Mouse (Mus musculus) spleen, postnatal 36 days (tissue): ENCODE measurements around the gene Elobl.
A peak's percentile ranks its signal among the peaks of the same experiment; 100 is the strongest.

ENCODE experiments used
- DNase-seq, 2 experiments: peaks; one replicate each; pipeline ENCODE4 v3.0.0; 2022; ENCODE audit warnings: low spot score in 2 of 2, mixed read lengths in 1 of 2

Gene Elobl

DNA sequence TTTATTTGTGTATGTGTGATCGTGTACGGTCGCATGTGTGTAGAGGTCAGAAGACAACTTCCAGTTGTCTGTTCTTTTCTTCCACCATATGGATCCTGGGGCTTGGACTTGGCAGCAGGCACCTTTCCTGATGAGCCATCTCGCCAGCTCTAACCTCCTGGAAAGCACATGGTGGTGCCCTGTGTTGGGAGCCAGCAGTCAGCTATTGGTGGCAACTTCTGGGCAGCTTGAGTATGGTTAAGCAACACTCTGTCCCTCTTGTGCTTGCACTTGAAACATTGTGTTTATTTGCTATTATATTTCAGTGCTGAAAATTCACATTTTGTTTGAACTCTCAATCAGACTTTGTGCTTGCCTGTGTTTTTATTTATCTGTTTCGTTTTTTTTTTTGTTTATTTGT lies 22.2 kb upstream of the Elobl start:
- DNase-seq: no peak

GRCm38 (mm10) chr11:88986616-88987015 lies 19.9 kb upstream of the Elobl start:
- DNase-seq: no peak

DNA sequence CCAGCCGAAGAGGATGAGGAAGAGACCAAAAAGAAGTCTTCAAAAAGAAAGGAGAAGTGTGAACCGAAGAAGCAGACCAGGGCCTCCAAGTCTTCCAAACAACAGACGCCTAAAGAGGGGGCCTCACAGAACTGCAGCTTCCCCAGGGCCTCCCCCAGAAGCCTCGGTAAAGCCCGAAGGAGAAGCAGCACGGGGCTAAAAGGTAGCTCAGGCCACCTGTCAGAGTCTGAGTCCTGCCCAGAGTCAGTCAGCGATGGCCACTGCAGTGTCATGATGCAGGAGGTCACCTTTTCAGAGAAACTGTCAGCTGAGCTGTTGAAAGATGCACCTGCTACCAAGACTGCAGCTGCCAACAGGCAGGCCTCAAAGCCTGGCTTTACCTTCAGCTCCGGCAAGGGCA lies 14.6 kb upstream of the Elobl start:
- DNase-seq: no peak

DNA sequence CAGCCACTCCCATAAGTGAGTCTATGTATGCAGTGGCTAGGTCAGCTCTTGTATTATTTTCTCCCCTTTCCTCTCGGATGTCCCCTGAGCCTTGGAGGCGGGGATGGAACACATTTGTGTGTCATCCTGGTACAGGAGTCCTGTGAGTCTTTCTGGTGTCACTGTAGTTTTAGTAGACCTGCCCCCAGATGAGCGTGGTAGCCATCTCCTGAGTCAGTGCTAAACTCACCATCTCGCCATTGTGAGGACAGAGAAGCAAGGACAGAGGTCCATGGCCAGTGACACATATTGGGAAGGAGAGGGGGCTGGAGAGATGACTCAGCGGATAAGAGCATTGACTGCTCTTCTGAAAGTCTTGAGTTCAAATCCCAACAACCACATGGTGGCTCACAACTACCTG lies 10.5 kb upstream of the Elobl start:
- DNase-seq: no peak

DNA sequence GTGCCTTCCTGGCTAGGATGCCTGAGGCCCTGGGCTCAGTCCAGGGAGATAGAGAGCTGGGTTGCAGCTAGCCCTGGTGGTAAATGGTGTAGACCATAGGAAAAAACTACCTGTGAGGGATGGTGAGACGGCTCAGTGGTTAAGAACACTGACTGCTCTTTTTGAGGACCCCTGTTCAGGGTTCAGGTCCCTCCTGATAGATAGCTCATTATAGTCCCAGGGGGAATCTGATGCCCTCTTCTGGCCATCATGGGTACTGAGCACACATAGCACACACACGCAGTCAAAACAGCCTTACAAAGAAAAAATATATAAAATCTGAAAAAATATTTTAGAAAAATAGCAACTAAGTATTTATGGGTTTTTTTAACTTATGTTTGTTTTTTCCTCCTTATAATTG lies 9.6 kb upstream of the Elobl start:
- no peak for DNase-seq

DNA sequence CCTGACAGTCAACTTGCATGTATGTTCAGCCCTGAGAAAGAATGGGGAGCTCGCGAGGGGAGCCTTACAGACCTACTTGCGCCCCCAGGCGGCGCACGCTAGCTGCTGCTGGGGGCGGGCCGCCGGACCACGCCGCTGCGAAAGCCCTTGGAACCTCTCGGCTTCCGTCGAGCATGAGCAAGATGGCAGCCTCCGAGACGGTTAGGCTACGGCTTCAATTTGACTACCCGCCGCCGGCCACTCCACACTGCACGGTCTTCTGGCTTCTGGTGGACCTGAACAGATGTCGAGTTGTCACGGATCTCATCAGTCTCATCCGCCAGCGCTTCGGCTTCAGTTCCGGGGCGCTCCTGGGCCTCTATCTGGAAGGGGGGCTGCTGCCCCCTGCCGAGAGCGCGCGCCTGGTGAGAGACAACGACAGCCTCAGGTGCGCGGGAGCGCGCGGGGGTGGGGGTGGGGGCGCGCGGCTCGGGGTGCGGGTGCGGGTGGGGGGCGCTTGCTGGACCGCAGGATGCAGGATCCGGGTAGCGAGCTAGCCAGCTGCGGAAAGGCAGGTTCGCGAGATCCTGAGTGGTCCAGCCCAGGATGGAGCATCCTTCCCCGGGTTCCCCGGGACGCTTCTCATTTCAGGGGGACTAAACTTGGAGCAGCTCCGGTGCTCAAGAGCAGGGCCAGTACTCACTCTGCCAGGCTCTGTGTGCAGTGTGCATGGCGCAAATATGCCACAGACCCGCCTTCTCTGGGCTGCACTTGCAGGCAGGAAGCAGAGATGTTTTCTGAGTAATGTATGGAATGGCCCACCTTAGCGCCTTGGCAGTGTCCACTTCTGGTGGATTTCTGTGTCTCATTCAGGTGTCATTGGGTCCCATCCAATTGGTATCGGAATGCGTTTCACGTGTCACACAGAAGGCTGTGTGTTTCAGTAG lies 7.3 kb upstream of the Elobl start:
- peak; percentile 89 for DNase-seq

DNA sequence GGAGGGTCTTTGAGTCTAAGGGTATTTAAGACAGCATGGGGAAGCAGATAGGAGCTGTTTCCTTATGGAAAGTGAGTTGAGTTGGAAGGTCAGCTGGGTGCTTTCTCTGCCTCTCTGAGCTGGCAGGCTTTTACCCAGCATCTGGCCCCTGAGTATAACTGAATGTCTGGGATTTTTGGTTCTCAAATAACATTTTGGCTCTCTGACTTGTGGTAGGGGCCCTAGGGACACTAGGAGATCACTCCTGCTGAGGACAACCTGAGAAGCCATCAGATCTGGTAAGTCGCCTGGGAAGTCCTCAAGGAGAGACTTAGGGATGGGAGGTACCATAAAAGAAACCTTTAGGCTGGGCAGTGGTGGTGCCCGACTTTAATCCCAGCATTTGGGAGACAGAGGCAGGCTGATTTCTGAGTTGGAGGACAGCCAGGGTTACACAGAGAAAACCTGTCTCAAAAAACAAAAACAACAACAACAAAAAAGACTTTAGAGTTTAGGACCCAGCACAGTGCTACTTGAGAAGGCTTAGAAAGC lies 3.5 kb upstream of the Elobl start, which contains the start of gene Coil:
Coil (plus strand) TSS at position 51 of the 531 bp plus-strand sequence.
- DNase-seq: no peak

DNA sequence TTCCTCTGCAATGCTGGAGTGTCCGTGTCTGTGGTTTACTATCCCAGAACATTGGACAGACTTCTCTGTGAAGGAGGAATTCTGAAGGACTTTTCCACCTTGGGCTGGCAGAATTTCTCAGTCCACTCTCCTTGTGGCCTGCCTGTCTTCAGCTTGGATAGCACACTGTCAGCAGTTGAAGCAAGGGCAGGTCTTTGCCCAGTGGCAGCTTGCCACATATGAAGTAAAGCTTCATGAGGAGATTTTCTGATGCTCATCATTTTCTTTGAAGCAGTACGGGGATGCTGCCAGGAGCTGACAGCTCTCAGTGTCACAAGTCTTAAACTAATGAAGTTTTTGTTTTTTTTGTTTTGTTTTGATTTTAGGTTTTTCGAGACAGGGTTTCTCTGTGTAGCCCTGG lies 7.9 kb downstream of the Elobl start:
- DNase-seq: no peak

DNA sequence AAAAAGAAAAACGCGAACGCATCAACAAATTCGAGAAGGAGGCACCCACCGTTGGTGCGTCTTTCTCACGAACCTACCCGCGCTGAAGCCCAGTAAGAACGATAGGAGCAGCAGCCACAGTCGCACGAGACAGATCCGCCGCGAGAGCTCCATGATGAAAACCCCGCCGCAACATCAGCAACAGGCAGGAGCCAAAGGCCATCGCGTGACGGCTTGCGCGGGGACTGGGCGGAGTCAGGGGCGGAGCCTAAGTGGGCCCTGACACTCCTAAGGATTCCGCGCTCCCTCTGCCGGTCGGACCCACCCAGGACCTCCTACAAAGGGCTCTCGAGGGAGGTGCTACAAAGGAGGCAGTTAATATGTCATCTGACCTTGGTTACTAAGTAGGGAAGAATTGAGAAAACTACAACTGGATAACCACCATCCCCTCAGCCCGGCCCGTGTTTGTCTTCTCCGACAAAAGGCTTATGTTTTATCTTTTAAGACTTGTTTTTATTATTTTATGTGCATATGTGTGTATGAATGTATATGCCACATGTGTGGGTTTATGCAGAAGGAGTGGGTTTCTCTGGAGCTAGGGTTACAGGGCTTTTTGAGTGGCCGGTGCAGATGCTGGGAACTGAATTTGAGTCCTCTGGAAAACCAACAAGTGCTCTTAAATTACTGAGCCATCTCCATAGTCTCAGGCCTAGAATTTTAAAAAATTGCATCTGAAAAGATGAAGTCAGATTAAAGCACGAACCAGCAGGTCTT lies 11.3 kb downstream of the Elobl start, which contains the start of gene Scpep1:
Scpep1 (minus strand) TSS at position 249 of the 753 bp plus-strand sequence.
- DNase-seq: peak; percentile 97

GRCm38 (mm10) chr11:88954803-88955202 lies 11.9 kb downstream of the Elobl start:
- DNase-seq: peak; percentile 39 to 50

GRCm38 (mm10) chr11:88953582-88953981 lies 13.1 kb downstream of the Elobl start:
- no peak for DNase-seq

- no peak for DNase-seq
Measured at GRCm38 (mm10) chr11:88952117-88952516, 14.6 kb downstream of the Elobl start.

- DNase-seq: no peak
Measured at GRCm38 (mm10) chr11:88951576-88951975, 15.2 kb downstream of the Elobl start.

DNA sequence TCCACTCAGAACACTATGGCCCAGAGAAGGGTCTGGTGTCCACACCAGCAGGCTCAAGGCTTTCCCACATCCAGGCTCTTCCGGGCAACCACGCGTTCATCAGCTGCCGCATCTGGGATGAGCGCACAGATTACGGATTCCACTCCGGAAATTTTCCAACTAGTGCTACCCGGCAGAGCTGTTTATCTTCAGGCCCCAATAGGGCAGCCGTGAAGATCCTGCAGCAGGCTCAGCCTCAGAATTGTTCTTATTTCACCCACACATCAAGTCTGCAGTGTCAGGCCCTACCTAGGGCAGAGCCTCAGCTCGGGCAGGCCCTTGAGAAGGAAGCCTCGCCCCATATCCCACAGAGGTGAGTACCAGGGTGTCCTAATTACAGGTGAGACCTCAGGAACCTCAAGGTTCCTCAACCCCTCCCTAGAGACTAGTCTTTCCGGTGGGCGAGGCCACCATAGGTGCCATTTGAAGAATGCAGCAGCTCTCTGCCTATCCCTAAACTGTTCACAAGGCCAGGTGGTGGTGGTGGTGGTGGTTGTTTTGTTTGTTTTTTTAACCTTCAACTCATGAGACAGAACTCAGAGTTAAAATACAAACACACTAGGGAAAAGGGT lies 16.0 kb downstream of the Elobl start:
- DNase-seq: no peak

- peak; percentile 53 to 59 for DNase-seq
Measured at GRCm38 (mm10) chr11:88949802-88950639, 16.7 kb downstream of the Elobl start.

DNA sequence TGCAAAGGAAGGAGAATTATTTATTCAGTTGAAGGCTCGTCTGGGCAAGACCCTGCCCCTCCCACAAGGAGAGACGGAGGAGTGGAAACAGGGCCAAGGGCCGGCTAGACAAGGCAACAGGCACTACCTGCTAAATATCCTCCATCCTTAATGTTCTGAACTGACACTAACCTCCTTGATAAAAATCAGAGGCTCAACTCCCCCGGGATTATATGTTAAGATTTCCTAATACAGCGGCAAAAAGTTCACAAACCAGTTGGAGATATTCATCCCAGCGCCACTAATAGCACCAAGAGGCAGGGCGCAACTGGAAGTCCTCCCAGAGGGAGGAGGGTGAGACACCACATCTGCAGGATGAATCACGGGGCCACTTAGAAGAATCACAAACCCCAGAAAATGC lies 17.8 kb downstream of the Elobl start:
- DNase-seq: no peak

DNA sequence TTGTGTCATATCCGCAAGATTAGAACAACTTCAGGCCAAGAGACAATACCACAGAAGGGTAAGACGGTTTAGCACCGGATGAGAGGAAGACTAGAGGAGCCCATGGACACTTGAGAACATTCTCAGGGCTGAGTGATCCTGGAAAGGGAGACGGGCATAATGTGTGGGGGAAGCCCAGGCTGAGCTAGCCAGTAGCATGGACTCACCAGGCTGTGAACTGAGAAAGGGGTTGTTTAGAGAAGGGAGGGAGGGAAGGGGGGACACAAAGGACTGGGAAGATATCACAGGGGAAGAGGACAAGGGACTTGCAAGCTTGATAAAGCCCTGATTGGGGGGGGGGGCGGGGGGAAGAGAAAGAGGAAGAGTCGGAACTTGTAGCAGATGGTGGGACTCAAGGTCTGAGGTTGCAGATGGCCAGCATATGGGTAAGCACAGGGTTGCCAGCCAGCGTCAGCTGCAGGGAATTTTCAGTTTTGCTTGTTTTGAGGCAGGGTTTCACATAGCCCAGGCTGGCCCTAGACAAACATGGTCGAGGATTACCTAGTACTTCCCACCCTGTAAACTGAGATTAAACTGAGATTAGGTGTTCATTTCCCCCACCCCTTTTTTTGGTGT lies 20.7 kb downstream of the Elobl start:
- DNase-seq: peak in 1 of 2 experiments; percentile 19

DNA sequence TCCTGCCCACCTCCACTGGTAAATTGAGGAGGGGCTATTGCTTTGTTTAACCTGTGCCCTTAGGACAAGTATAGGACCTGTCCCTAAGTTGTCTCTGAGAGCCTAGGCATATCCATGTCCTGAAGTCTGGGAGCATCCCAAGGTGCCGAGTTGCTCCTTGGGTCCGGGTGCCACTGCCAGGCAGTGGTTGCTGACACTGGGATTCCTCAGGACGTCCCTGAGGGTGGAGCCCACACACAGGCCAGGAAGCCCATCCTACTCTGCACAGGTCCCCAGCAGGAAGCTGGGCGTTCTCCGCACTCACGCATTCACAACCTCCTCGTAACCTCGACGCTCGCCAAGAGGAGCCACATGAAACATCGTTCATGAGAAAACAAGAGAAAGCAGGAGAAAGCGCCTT lies 25.2 kb downstream of the Elobl start:
- no peak for DNase-seq

DNA sequence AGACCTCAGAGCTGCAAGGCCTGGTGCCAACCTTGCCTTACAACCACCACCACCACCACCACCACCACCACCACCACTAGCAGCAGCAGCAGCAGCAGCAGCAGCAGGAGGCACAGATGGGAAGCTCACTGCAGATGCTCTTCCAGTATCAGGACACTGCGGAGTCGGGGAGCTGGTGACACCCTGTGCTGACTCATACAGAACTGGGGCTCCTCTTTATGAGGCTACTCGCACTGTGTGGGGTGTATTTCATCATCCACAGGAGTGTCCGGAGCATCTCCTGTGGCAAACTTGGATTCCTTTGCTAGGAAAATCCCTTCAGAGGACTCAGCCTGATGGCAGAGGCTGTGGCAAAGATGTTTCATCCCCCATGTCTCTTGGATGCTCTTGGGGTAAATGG lies 27.1 kb downstream of the Elobl start:
- DNase-seq: no peak

GRCm38 (mm10) chr11:88938770-88939169 lies 28.0 kb downstream of the Elobl start:
- no peak for DNase-seq

- DNase-seq: no peak
Measured at GRCm38 (mm10) chr11:88937886-88938285, 28.8 kb downstream of the Elobl start.
